Mouse (Mus musculus) small intestine, adult 2 months (tissue): ENCODE measurements around the gene Dysf.

Experiments
- CTCF ChIP-seq: fragments of 200-500 bp; IDR thresholded peaks from 2 replicates; pipeline ENCODE4 v1.5.1; 2012; ENCODE audit warnings: low read depth, mild to moderate bottlenecking, control low read depth, inconsistent platforms, low read length, moderate library complexity, mixed read lengths; ENCODE audit not compliant: insufficient replicate concordance, insufficient read length; ENCODE audit errors: extremely low read depth
- POLR2A ChIP-seq: fragments of 200-500 bp; IDR thresholded peaks from 2 replicates; pipeline ENCODE4 v1.6.1; 2012; ENCODE audit warnings: low read depth, mild to moderate bottlenecking, control low read depth, inconsistent platforms, low read length, moderate library complexity

GRCm38 (mm10) chr6:84243385-84243784, 235.0 kb downstream of the Dysf start:
- TF ChIP-seq CTCF = no peak
- no peak for TF ChIP-seq POLR2A
